Mouse (Mus musculus) left cerebral cortex, adult 2 months (tissue): ENCODE results near the gene Olfr1167. TPM values are rescaled to one million over a fixed set of nuclear protein-coding genes. Genes with fewer than 3 reads are reported as not detected.
"Not testable (repeated sequence)": the region's sequence is repeated elsewhere in the genome, so short reads cannot be mapped to it uniquely, and the experiment has no call there.

Experiments
- DNase-seq, 2 experiments: peaks; one replicate each; pipeline ENCODE4 v3.0.0; 2021 to 2022; ENCODE audit warnings: low spot score in 2 of 2, mixed read lengths in 1 of 2; ENCODE audit errors: extremely low spot score in 1 of 2
- H3K27ac ChIP-seq: fragments of 200-600 bp; 2 replicates; pipeline ENCODE4 v1.8.1; 2022
- H3K4me3 ChIP-seq: fragments of 200-600 bp; 2 replicates; pipeline ENCODE4 v1.8.1; 2022
- CTCF ChIP-seq: fragments of 200-600 bp; IDR thresholded peaks from 2 replicates; pipeline ENCODE4 v1.8.1; 2022; ENCODE audit warnings: antibody characterized with exemption, mild to moderate bottlenecking, moderate library complexity
- intact Hi-C: fragments of 180-260 bp; cut with DNase I; formaldehyde crosslinking; loops from one replicate; pipeline ENCODE4 v1.15.1; 2025
- long read RNA-seq, 2 experiments: library from polyadenylated mRNA; stranded (forward); transcript quantifications; one replicate each; pipeline ENCODE4 v2.0.0; 2021; ENCODE audit warnings: borderline mapping rate in 2 of 2
- total RNA-seq, 2 experiments: library from RNA; stranded (reverse); gene quantifications; 2 replicates each; pipeline ENCODE4 v1.2.3; 2021

Gene Olfr1167
- not detected for total RNA-seq
- long read RNA-seq, experiment 1: 0 reads
- long read RNA-seq, experiment 2: 0 reads

DNA sequence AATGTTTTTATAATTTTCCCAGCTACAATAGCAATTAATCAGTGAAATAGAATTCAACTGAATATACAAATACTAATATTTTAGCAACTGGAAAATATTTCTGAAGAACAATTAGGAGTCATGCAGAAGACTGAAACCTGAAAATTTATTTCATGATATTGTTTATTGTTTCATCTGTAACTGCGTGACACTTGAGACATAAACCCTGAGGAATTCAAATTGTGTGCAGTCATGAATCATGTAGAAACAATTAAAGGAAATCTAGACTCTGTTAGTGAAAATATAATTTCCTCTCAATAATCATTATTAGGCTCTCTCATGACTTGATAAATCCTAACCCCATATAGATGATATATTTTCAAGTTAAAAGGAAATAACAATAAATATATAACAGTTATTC lies at the start of gene Olfr1167:
Gene Olfr1167 (minus strand): TSS at position 101 of the 400 bp plus-strand sequence.
- H3K27ac ChIP-seq, H3K4me3 ChIP-seq, DNase-seq, intact Hi-C loops: not testable (repeated sequence)

DNA sequence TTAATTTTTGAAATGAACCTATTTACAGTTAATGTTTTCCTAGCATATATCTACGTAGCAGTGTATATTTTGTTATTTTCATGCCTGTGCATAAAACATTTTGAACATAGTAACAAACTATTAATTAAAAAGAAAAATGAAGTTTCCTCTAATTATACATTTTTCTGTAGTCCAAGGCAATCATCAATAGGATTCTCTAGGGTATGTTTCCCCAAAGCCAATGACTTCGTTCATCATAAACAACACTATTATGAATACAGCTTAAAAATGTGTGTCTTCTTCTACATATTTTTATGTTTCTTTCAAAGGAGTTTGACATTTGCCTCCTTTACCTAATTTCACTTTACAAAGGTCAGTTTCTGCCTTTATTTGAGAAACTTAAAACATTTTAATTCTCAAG lies 26.6 kb upstream of the Olfr1167 start, which contains the start of gene Olfr1168:
Gene Olfr1168 (plus strand): TSS at position 301 of the 400 bp plus-strand sequence.
- H3K4me3 ChIP-seq: no peak within 1 kb of the TSS
- no peak for TF ChIP-seq CTCF
- intact Hi-C loops: no loop called here
- H3K27ac ChIP-seq: no peak within 1 kb of the TSS
- DNase-seq: no peak

DNA sequence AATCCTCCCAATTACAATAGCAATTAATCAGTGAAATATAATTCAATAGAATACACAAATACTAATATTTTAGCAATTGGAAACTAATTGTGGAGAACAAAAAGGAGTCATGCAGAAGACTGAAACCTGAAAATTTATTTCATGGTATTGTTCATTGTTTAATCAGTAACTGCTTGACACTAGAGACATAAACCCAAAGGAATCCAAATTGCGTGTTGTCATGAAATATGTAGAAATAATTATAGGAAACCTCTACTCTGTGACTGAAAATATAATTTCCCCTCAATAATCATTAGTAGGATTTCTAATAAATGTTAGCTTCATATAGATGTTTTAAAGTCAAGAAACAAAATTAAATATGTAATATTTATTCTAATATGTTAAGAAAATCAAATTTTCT lies 26.8 kb downstream of the Olfr1167 start, which contains the start of gene Olfr1166:
Gene Olfr1166 (minus strand): TSS at position 101 of the 400 bp plus-strand sequence.
- no peak for TF ChIP-seq CTCF
- Histone ChIP-seq H3K27ac (no peak within 1 kb of the TSS), H3K4me3 (no peak within 1 kb of the TSS)
- DNase-seq: no peak
- intact Hi-C loops: no loop called here

Other genes starting within 250 kb of the Olfr1167 start
- not detected for gene Olfr1155, start 210.1 kb downstream of the Olfr1167 start, total RNA-seq
- not detected for gene Olfr1156, start 202.1 kb downstream of the Olfr1167 start, total RNA-seq
- not detected for gene Olfr1157, start 186.9 kb downstream of the Olfr1167 start, total RNA-seq
- gene Olfr74, start 180.5 kb downstream of the Olfr1167 start, total RNA-seq: not detected
- not detected for gene Olfr1158, start 165.1 kb downstream of the Olfr1167 start, total RNA-seq
- gene Olfr1160, start 146.9 kb downstream of the Olfr1167 start, total RNA-seq: not detected
- not detected for gene Olfr1161, start 132.4 kb downstream of the Olfr1167 start, total RNA-seq
- gene Olfr73, start 117.5 kb downstream of the Olfr1167 start, total RNA-seq: not detected
- gene Olfr1162, start 104.1 kb downstream of the Olfr1167 start, total RNA-seq: not detected
- gene Olfr1163, start 83.4 kb downstream of the Olfr1167 start, total RNA-seq: not detected
- not detected for gene Olfr1164, start 61.2 kb downstream of the Olfr1167 start, total RNA-seq
- gene Olfr1166, start 26.9 kb downstream of the Olfr1167 start, total RNA-seq: not detected
- not detected for gene Olfr1168, start 26.7 kb upstream of the Olfr1167 start, total RNA-seq
- gene Olfr1170, start 73.1 kb upstream of the Olfr1167 start, total RNA-seq: not detected
- under 1 TPM in 1 of 2 experiments, not detected in 1; 0.07 TPM for gene Olfr1173, start 124.7 kb upstream of the Olfr1167 start, total RNA-seq
- not detected for gene Olfr1174-ps, start 159.9 kb upstream of the Olfr1167 start, total RNA-seq
- gene Olfr1175-ps, start 172.0 kb upstream of the Olfr1167 start, total RNA-seq: not detected
- not detected for gene Olfr1176, start 181.5 kb upstream of the Olfr1167 start, total RNA-seq
- not detected for gene Olfr1177-ps, start 191.3 kb upstream of the Olfr1167 start, total RNA-seq
- not detected for gene Olfr1178, start 231.9 kb upstream of the Olfr1167 start, total RNA-seq